Mouse (Mus musculus): ENCODE measurements around the gene Celsr1. TPM values are rescaled to one million over a fixed set of nuclear protein-coding genes. Genes with fewer than 3 reads are reported as not detected.

Gene Celsr1
- polyA plus RNA-seq, 1 experiment from 2014 or later: 2.0 TPM

GRCm38 (mm10) chr15:85909492-85909829, 124.1 kb downstream of the Celsr1 start:
- no peaks in the 10 kb centered on the region for H3K27me3 ChIP-seq (ENCODE audit: control insufficient read depth, insufficient read depth, low read length)
- no peak for DNase-seq (ENCODE audit: low spot score)
- TF ChIP-seq CTCF (IDR thresholded peaks at IDR 0.05; ENCODE audit: low read depth): no peak
- no peak for TF ChIP-seq EP300 (optimal IDR thresholded peaks at IDR 0.05)
- WGBS: 59% methylated on average over 3 of the region's 3 CpGs
- no peaks in the 10 kb centered on the region for H3K9me3 ChIP-seq (ENCODE audit: control insufficient read depth, low read length)
- ATAC-seq (ENCODE audit: low FRiP score, low TSS enrichment): 0 out of 2 replicates have a peak, but pooled peaks have one; percentile 12
- no peaks in the 10 kb centered on the region for H3K36me3 ChIP-seq (ENCODE audit: control insufficient read depth, insufficient read depth, low read length)
- H3K27ac ChIP-seq (replicated peaks): peak overlapping the region; percentile 78
- 0 out of 2 replicates have a peak overlapping the region, but pooled peaks have one; percentile 8 for H3K4me2 ChIP-seq (replicated peaks; ENCODE audit: low read depth)
- no peak overlapping the region for H3K4me3 ChIP-seq (ENCODE audit: low read depth, low read length)
- no peak overlapping the region for H3K9ac ChIP-seq (ENCODE audit: low read length)
- no peaks in the 10 kb centered on the region; the same call in 1 of the 2 replicates for H3K4me1 ChIP-seq (replicated peaks; ENCODE audit: control insufficient read depth, insufficient read depth)

- Histone ChIP-seq H3K9ac (ENCODE audit: low read length) (no peak overlapping the region), H3K9me3 (ENCODE audit: control insufficient read depth, low read length) (no peaks in the 10 kb centered on the region), H3K4me3 (ENCODE audit: low read depth, low read length) (no peak overlapping the region), H3K27me3 (ENCODE audit: control insufficient read depth, insufficient read depth, low read length) (no peaks in the 10 kb centered on the region), H3K36me3 (ENCODE audit: control insufficient read depth, insufficient read depth, low read length) (no peaks in the 10 kb centered on the region), H3K27ac (replicated peaks) (peak overlapping the region; percentile 78; the same call in 1 of the 2 replicates), H3K4me2 (replicated peaks; ENCODE audit: low read depth) (no peak overlapping the region), H3K4me1 (replicated peaks; ENCODE audit: control insufficient read depth, insufficient read depth) (no peaks in the 10 kb centered on the region; the same call in 1 of the 2 replicates)
- no peak for TF ChIP-seq EP300 (optimal IDR thresholded peaks at IDR 0.05)
- ATAC-seq (ENCODE audit: low FRiP score, low TSS enrichment) (0 out of 2 replicates have a peak, but pooled peaks have one; percentile 24), DNase-seq (ENCODE audit: low spot score) (peak; percentile 35)
- WGBS: 75% methylated on average over 7 of the region's 7 CpGs
Measured at GRCm38 (mm10) chr15:85908660-85909491, 124.7 kb downstream of the Celsr1 start.

- Histone ChIP-seq H3K9ac (ENCODE audit: low read length) (no peak overlapping the region), H3K4me2 (replicated peaks; ENCODE audit: low read depth) (no peak overlapping the region), H3K27ac (replicated peaks) (no peak overlapping the region), H3K4me3 (ENCODE audit: low read depth, low read length) (no peak overlapping the region), H3K27me3 (ENCODE audit: control insufficient read depth, insufficient read depth, low read length) (no peaks in the 10 kb centered on the region), H3K36me3 (ENCODE audit: control insufficient read depth, insufficient read depth, low read length) (peaks cover 2% of the 10 kb centered on the region; the same call in 1 of the 2 replicates), H3K9me3 (ENCODE audit: control insufficient read depth, low read length) (no peaks in the 10 kb centered on the region), H3K4me1 (replicated peaks; ENCODE audit: control insufficient read depth, insufficient read depth) (no peaks in the 10 kb centered on the region; the same call in 1 of the 2 replicates)
- DNase-seq (ENCODE audit: low spot score) (no peak), ATAC-seq (ENCODE audit: low FRiP score, low TSS enrichment) (no peak)
- 68% methylated on average over 8 of the region's 8 CpGs for WGBS
- TF ChIP-seq CTCF (IDR thresholded peaks at IDR 0.05; ENCODE audit: low read depth) (peak; percentile 74), EP300 (optimal IDR thresholded peaks at IDR 0.05) (no peak)
Measured at GRCm38 (mm10) chr15:85903826-85904225, 129.8 kb downstream of the Celsr1 start.

GRCm38 (mm10) chr15:85902505-85902904, 131.1 kb downstream of the Celsr1 start:
- ATAC-seq (ENCODE audit: low FRiP score, low TSS enrichment): no peak

GRCm38 (mm10) chr15:85900801-85901200, 132.8 kb downstream of the Celsr1 start:
- H3K4me2 ChIP-seq (replicated peaks; ENCODE audit: low read depth): no peak overlapping the region
- ATAC-seq (ENCODE audit: low FRiP score, low TSS enrichment) (no peak), DNase-seq (ENCODE audit: low spot score) (no peak)
- H3K36me3 ChIP-seq (ENCODE audit: control insufficient read depth, insufficient read depth, low read length): peaks cover 10% of the 10 kb centered on the region
- no peaks in the 10 kb centered on the region for H3K4me1 ChIP-seq (replicated peaks; ENCODE audit: control insufficient read depth, insufficient read depth)
- no peak overlapping the region for H3K27ac ChIP-seq (replicated peaks)
- no peaks in the 10 kb centered on the region for H3K27me3 ChIP-seq (ENCODE audit: control insufficient read depth, insufficient read depth, low read length)
- no peak for TF ChIP-seq CTCF (IDR thresholded peaks at IDR 0.05; ENCODE audit: low read depth)
- H3K4me3 ChIP-seq (ENCODE audit: low read depth, low read length): no peak overlapping the region
- H3K9me3 ChIP-seq (ENCODE audit: control insufficient read depth, low read length): no peaks in the 10 kb centered on the region
- H3K9ac ChIP-seq (ENCODE audit: low read length): no peak overlapping the region
- WGBS: 85% methylated on average over 12 of the region's 12 CpGs

More at GRCm38 (mm10) chr15:85902505-85902904, 131.1 kb downstream of the Celsr1 start:
- Histone ChIP-seq H3K27ac (replicated peaks) (no peak overlapping the region), H3K9ac (ENCODE audit: low read length) (no peak overlapping the region), H3K4me2 (replicated peaks; ENCODE audit: low read depth) (no peak overlapping the region), H3K4me1 (replicated peaks; ENCODE audit: control insufficient read depth, insufficient read depth) (no peaks in the 10 kb centered on the region), H3K36me3 (ENCODE audit: control insufficient read depth, insufficient read depth, low read length) (peaks cover 6% of the 10 kb centered on the region), H3K9me3 (ENCODE audit: control insufficient read depth, low read length) (no peaks in the 10 kb centered on the region), H3K4me3 (ENCODE audit: low read depth, low read length) (no peak overlapping the region), H3K27me3 (ENCODE audit: control insufficient read depth, insufficient read depth, low read length) (no peaks in the 10 kb centered on the region)
- DNase-seq (ENCODE audit: low spot score): no peak
- 72% methylated on average over 10 of the region's 10 CpGs for WGBS
- no peak for TF ChIP-seq CTCF (IDR thresholded peaks at IDR 0.05; ENCODE audit: low read depth)
- TF ChIP-seq EP300 (optimal IDR thresholded peaks at IDR 0.05): no peak

- peaks cover 14% of the 10 kb centered on the region for H3K36me3 ChIP-seq (ENCODE audit: control insufficient read depth, insufficient read depth, low read length)
- H3K9me3 ChIP-seq (ENCODE audit: control insufficient read depth, low read length): no peaks in the 10 kb centered on the region
- H3K4me3 ChIP-seq (ENCODE audit: low read depth, low read length): no peak overlapping the region
- 66% methylated on average over 8 of the region's 8 CpGs for WGBS
- TF ChIP-seq CTCF (IDR thresholded peaks at IDR 0.05; ENCODE audit: low read depth) (no peak), EP300 (optimal IDR thresholded peaks at IDR 0.05) (no peak)
- ATAC-seq (ENCODE audit: low FRiP score, low TSS enrichment) (no peak), DNase-seq (ENCODE audit: low spot score) (no peak)
- no peak overlapping the region for H3K4me2 ChIP-seq (replicated peaks; ENCODE audit: low read depth)
- no peaks in the 10 kb centered on the region for H3K27me3 ChIP-seq (ENCODE audit: control insufficient read depth, insufficient read depth, low read length)
- H3K9ac ChIP-seq (ENCODE audit: low read length): no peak overlapping the region
- no peak overlapping the region for H3K27ac ChIP-seq (replicated peaks)
- no peaks in the 10 kb centered on the region for H3K4me1 ChIP-seq (replicated peaks; ENCODE audit: control insufficient read depth, insufficient read depth)
Measured at GRCm38 (mm10) chr15:85900318-85900717, 133.3 kb downstream of the Celsr1 start.

All from stomach, postnatal 0 days (tissue).